18 mouse cellular contexts compared by ENCODE assay signal in genomic region chr8:106953571-106953970, GRCm38 (mm10). TPM values are rescaled to one million over a fixed set of nuclear protein-coding genes. Genes with fewer than 3 reads are reported as not detected.
DNase-seq lines count a peak whose midpoint lies in the region; ATAC-seq lines count a peak whose summit lies in the region.
"Had no signal": no experiment of that assay in that cellular context is flagged by ENCODE, and none has a peak within 500 bp of the region (broad histone marks: within the 10 kb centered on the region; RNA-seq: fewer than 3 reads in every experiment).

No protein-coding gene starts in this region.

- peak; percentile 12 for DNase-seq in gastrocnemius, postnatal 25 days
- DNase-seq in gastrocnemius, postnatal 10 days = no peak
- DNase-seq in 3T3-L1 (ENCODE audit: low read depth, low spot score) = peak; percentile 64
- peak; percentile 61 for DNase-seq in adipocyte (ENCODE audit: low spot score)
- no peak for DNase-seq in retina, postnatal 1 day
- no peak for DNase-seq in heart, adult 11 months
- DNase-seq: adrenal gland, postnatal 14 days; cerebellum, adult 11-12 months; cerebellum, postnatal 36 days; heart, postnatal 36 days; right cerebral cortex, postnatal 14 days; spleen, adult 18-20 months; thymus, postnatal 25 days had no signal

- ATAC-seq in megakaryocyte progenitor cell, adult 5-6 weeks (replicated peaks; ENCODE audit: poor library complexity) = peak; percentile 61
- ATAC-seq: activated CD4-positive, CD25-positive, alpha-beta regulatory T cell, adult 4 months; hindbrain, embryonic 16.5 days; intestine, embryonic 16.5 days; midbrain, embryonic 13.5 days had no signal

RNA-seq across cellular contexts. Expression of gene Sntb2, which starts 18.0 kb away (rescaled TPM):
- 1 to 10 TPM; 6.1 to 6.9 TPM for total RNA-seq in gastrocnemius, postnatal 25 days (2021)
- total RNA-seq in gastrocnemius, postnatal 10 days (2021) = 10 to 100 TPM; 18.5 to 22.0 TPM
- total RNA-seq in megakaryocyte progenitor cell, adult 5-6 weeks (2015) = 4.3 and 5.0 TPM in 2 replicates
- total RNA-seq in megakaryocyte progenitor cell, adult 5-6 weeks (2017) = 6.9 and 7.9 TPM in 2 replicates

Comparison
In these comparisons a context has a peak if more than half of its experiments do, and no peak if none do; other contexts are left out.
1. DNase-seq: peak in gastrocnemius, postnatal 25 days (single experiment), 3T3-L1 (single experiment) and adipocyte (single experiment); none in gastrocnemius, postnatal 10 days (single experiment), retina, postnatal 1 day (single experiment) and heart, adult 11 months (single experiment).